In the genomic region with DNA sequence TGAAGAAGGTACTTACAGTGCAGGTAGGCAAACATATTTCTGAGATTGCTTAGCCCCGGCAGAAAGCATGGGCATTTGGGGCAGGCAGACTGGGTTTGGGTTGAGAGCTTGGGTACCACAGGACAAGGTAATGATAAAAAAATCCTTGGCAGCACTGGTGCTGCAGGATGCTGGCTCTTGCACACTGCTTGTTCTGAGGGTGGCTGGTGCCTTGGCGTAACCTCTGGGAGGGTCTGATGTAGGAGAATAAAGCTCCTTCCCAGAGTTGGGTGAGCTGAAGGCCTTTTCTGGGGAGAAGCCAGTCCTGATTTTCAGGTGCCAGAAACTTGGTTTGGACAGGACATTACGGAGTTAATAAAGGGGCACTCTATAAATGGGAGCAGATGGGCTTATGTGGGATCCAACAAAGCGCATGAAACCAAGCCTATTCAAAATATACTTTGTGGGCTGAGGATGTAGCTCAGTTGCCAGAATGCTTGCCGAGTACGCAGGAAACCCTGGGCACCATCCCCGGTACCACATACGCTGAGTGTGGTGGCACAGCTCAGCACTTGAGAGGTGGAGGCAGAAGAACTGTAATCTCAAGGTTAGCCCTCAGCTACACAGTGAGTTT, we compare ENCODE assay signal across 10 mouse cellular contexts. TPM values are rescaled to one million over a fixed set of nuclear protein-coding genes. Genes with fewer than 3 reads are reported as not detected.
DNase-seq lines count a peak whose midpoint lies in the region; TF ChIP-seq lines count a peak whose summit lies in the region.
"Had no signal": no experiment of that assay in that cellular context is flagged by ENCODE, and none has a peak within 500 bp of the region (broad histone marks: within the 10 kb centered on the region; RNA-seq: fewer than 3 reads in every experiment).

No protein-coding gene starts in this region.

- intact Hi-C loops in gastrocnemius, adult 2 months (cut with DNase I): no loop called here

- H3K4me3 ChIP-seq in gastrocnemius, adult 2 months: peak overlapping the region; percentile 44
- H3K4me3 ChIP-seq in bone marrow, adult 2 months (replicated peaks; ENCODE audit: control insufficient read depth, low read depth, low read length): no peak overlapping the region
- H3K4me3 ChIP-seq: liver, embryonic 15.5 days had no signal

- WGBS in bone marrow, adult 2 months: 80% methylated on average over 8 of the region's 8 CpGs

- TF ChIP-seq CTCF in gastrocnemius, adult 2 months (IDR thresholded peaks at IDR 0.05): no peak
- TF ChIP-seq CTCF in bone marrow, adult 2 months (IDR thresholded peaks at IDR 0.05; ENCODE audit: control insufficient read depth, insufficient read depth, low read length): no peak

- H3K27ac ChIP-seq in gastrocnemius, adult 2 months: peak overlapping the region; percentile 65
- peak overlapping the region; percentile 61 for H3K27ac ChIP-seq in bone marrow, adult 2 months (ENCODE audit: control insufficient read depth, insufficient read depth, low read depth, low read length, poor library complexity)
- H3K27ac ChIP-seq: liver, embryonic 15.5 days had no signal

- DNase-seq in gastrocnemius, adult 2 months: no peak
- DNase-seq in gastrocnemius, postnatal 25 days: no peak
- DNase-seq in cerebellum, adult 9-10 months: peak; percentile 89
- peak; percentile 55 to 75 for DNase-seq in layer of hippocampus, postnatal 14 days (ENCODE audit: low spot score in 2 of 2)
- no peak for DNase-seq in kidney, adult 11 months
- DNase-seq in heart, adult 18-20 months: no peak
- DNase-seq in spleen, adult 12 weeks (ENCODE audit: low spot score): no peak
- DNase-seq: thymus, postnatal 14 days had no signal

- no peaks in the 10 kb centered on the region; the same call in 1 of the 2 replicates for H3K4me1 ChIP-seq in bone marrow, adult 2 months (ENCODE audit: control insufficient read depth, insufficient read depth, low read length)

- TF ChIP-seq POLR2A in bone marrow, adult 2 months (IDR thresholded peaks at IDR 0.05; ENCODE audit: borderline replicate concordance, control insufficient read depth, low read depth, low read length): no peak

RNA-seq across cellular contexts. Expression of a gene that starts 15.8 kb away (rescaled TPM):
- total RNA-seq in gastrocnemius, adult 2 months (2021): 1 to 10 TPM; 3.9 to 6.1 TPM
- 1 to 10 TPM; 4.1 to 5.9 TPM for total RNA-seq in gastrocnemius, postnatal 25 days (2021)
- polyA plus RNA-seq in bone marrow, adult 2 months (2011; ENCODE audit: insufficient read depth, insufficient read length, low replicate concordance, missing spikeins): 9.2 and 27.6 TPM in 2 replicates
- total RNA-seq in layer of hippocampus, postnatal 14 days (2021): 10 to 100 TPM; 60.7 to 67.4 TPM
- total RNA-seq in heart, adult 18-20 months (2021): 1 to 10 TPM; 6.0 to 9.7 TPM

Comparison
In these comparisons a context has a peak if more than half of its experiments do, and no peak if none do; other contexts are left out.
1. DNase-seq: peak in cerebellum, adult 9-10 months (single experiment) and layer of hippocampus, postnatal 14 days (2 of 2); none in gastrocnemius, adult 2 months (single experiment), gastrocnemius, postnatal 25 days (single experiment), kidney, adult 11 months (single experiment), heart, adult 18-20 months (0 of 2) and spleen, adult 12 weeks (single experiment).
2. RNA of a gene that starts 15.8 kb away (total RNA-seq): 60.7 to 67.4 TPM in layer of hippocampus, postnatal 14 days; 6.0 to 9.7 TPM in heart, adult 18-20 months, 3.9 to 6.1 TPM in gastrocnemius, adult 2 months and 4.1 to 5.9 TPM in gastrocnemius, postnatal 25 days; every median in the first group is over 4 times any median in the second.